In the genomic region with DNA sequence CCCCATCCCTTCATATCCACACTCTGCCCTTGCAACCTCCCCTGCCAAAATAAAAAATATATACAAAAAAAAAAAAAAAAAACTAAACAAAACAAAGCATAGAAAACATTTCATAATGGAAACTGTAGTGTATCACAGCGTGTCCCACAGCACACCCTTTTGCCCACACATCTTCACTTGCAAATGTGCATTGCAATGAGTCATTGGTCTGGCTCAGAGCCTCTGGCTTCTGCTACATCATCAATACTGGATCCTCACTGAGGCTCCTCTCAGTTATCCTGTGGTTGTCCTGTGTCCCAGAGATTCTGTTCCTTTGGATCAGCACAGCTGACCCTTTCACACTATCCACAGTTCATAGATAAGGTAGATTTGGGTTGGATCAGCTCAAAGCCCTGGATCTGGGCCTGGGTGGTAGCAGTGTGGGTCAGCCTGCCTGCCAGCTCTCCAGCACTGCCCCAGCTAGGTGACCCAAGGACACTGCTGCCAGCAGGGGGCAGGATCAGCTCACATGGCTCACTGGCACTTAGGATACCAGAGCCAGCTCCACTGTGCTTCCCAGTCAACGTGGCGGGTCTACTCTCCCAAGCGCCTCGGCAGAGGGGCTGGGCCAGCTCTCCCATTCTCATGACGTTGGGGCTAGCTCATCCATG, we compare ENCODE assay signal across 1 mouse cellular context.
TF ChIP-seq lines count a peak whose summit lies in the region.

No protein-coding gene starts in this region.

TF ChIP-seq in CH12.LX, 34 proteins besides CTCF, POLR2A, EP300 and RAD21 (continued from another document):
- TF ChIP-seq MAFK (IDR thresholded peaks at IDR 0.05; ENCODE audit: insufficient replicate concordance, low read length) = no peak
- no peak for TF ChIP-seq ELF1 (IDR thresholded peaks at IDR 0.05; ENCODE audit: low read depth, low read length)
- TF ChIP-seq NRF1 (IDR thresholded peaks at IDR 0.05; ENCODE audit: low read depth, low read length) = no peak
- no peak for TF ChIP-seq POLR2AphosphoS2 (IDR thresholded peaks at IDR 0.05; ENCODE audit: low read depth, low read length)
